Mouse (Mus musculus) granulocyte monocyte progenitor cell, adult 5-6 weeks (primary cell): ENCODE measurements at regions not wholly inside any gene's neighbourhood (a gene's known extent, or its start where the extent isn't known, plus 50 kb on each side); places are given as distances from the start of the nearest gene placed in this dataset.

Experiments used
- ATAC-seq: replicated peaks from 2 replicates; pipeline ENCODE4 v1.8.0; 2016; ENCODE audit warnings: mild to moderate bottlenecking, moderate TSS enrichment, inconsistent platforms; ENCODE audit not compliant: poor library complexity, severe bottlenecking

DNA sequence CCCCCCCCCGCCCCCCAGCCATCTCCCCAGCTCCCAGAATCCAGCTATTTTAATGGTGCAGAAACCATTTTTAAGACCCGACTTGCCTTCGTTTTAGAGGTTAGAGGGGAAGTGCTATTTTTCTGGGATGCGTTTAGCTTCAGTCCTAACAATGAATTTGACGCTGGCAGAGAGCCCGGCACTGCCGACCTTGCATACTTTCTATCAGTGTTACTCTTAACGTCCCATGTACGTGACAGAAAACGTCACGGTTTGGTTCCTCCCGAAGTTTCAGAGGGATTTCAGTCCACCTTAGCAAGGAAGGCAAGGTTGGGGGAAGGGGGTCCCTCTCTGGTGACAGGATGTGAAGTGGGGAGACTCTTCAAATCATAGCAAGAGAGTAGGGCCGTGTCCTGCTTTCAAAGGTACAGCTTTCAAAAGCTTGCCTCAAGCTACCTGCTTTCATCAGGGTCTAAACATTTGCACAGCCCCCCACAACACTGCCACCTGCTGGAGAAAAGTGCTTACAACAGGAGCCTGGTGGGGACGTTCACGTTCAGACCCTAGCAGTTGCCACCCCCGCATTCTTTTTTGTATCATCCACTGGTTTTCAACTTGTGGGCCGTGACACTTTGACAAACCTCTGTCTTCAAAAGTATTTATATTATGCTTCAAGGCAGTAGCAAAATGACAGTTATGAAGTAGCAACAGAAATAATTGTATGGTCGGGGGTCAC lies 157.4 kb upstream of the Gm10131 start:
- no peak for ATAC-seq

- ATAC-seq, result no peak
Observed at GRCm38 (mm10) chr8:34254978-34255377, 143.4 kb upstream of the Gm10131 start.

- no peak for ATAC-seq
Observed at GRCm38 (mm10) chr8:34251934-34252333, 140.4 kb upstream of the Gm10131 start.

DNA sequence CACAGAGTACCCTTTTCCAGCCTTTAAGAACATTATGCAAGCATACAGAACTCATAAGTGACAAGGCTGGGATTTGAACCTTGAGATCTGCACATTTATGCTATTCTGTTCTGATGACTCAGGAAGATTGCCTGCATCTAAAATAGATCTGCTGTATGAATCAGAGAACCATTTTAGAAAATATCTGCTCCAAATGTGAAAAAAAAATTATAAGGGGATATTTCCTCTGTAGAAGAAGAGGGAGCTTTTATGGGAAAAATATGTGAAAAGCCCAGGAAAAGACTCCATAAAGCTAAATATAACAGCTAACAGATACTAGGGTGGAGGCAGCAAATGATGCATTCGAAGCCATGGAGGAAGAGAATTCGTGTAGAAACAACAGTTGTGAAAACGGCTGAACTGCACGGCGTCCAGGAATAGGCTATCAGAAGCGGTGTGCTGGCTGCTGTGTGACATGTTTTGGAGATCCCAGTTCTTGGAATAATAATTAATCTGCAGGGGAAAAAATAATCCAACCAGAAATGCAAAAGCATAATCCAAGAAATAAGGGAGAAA lies 127.9 kb upstream of the Gm10131 start:
- no peak for ATAC-seq

GRCm38 (mm10) chr8:34233705-34234104 lies 122.2 kb upstream of the Gm10131 start:
- ATAC-seq, result no peak

- no peak for ATAC-seq
Observed at GRCm38 (mm10) chr8:34229477-34229876, 117.9 kb upstream of the Gm10131 start.

DNA sequence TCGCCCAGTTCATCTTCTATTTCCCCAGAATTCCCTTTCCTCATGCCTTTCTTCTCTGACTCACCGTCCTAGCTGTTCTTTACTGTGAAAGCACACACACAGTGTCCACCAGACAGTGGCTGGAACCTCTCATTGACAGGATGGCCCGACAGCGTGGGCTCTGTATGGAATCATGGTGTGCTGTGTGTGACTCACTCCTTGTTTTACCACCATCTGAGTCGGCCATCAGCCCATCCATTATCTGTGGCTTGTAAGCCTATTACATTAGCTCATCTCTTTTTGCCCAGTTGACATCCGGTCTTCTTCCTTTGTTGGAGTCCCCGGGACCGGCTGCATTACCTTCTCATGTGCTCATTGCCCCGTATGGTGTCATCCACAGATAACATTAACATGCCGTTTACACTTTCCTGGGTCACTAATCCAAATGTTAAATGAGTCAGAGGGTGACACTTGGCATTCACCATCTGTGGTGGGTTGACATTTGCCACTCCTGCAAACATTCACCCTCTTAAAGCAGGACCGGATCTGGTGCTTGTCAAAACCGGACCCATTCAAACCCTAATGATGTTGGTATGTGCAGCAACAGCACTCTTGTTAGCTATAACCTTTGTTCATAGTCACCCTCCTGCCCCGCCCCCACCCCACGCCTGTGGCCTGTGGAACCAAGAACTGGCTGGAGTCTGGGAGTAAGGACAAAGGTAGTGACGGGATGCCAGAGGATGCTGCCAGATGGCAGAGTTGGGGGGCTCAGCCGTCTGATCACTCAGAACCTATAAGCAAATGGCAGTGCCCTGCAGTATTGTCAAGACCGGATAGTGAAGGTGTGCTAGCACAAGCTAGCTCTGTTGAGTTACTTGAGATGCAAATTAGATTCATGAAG lies 113.7 kb upstream of the Gm10131 start:
- no peak for ATAC-seq

DNA sequence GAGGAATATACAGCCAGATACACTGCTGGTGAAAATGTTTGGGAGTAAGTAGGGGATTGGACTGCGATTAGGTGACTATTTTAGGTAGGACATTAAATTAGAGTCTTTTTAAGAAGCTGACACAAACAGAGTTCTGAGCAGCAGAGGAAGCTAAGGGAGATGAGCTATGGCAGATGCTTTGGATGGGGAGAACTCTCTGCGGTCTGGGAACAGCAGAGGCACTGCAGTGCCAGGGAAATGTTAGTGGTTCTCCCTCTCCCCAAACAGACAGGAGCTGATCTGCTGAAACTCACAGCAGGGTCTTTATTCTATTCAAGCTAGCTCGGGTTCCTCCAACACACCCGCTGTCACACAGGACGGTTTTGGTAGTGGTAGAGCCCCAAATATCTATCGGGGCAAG lies 110.7 kb upstream of the Gm10131 start:
- ATAC-seq, result no peak
